Mouse (Mus musculus): ENCODE measurements at regions not wholly inside any gene's neighbourhood (a gene's known extent, or its start where the extent isn't known, plus 50 kb on each side); places are given as distances from the start of the nearest gene placed in this dataset.

DNA sequence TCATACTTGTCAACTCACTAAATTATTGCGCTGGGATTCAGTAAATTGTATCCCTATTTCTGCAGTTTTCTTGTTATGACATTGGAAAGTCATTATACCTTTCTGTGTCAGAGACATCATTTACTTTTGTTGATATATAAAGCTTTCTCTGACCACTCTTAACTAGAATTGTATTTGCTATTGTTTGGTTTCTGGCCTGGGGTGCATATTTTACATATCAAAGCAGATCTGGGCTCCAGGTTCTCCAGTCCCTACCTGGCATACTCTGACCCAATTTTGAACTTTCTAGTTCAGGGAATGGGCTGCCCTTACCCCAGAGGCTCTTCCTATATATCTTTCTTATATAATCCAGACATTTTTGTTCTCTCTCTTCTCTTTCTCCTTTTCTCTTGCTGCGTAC, 195.8 kb upstream of the Tmeff2 start:
- TF ChIP-seq POLR2A (IDR thresholded peaks at IDR 0.05; ENCODE audit: low read depth, low read length) (no peak), CTCF (conservative IDR thresholded peaks at IDR 0.05 in 1 of 2, IDR thresholded peaks at IDR 0.05 in 1 of 2; ENCODE audit: low read depth in 2 of 2, low read length in 2 of 2) (no peak), RCOR1 (conservative IDR thresholded peaks at IDR 0.05; ENCODE audit: low read depth, low read length) (no peak), ZKSCAN1 (IDR thresholded peaks at IDR 0.05; ENCODE audit: borderline replicate concordance, low read depth, low read length) (no peak), SMC3 (IDR thresholded peaks at IDR 0.05; ENCODE audit: low read depth, low read length) (no peak), EP300 (IDR thresholded peaks at IDR 0.05; ENCODE audit: low read length) (no peak), E2F4 (IDR thresholded peaks at IDR 0.05; ENCODE audit: insufficient replicate concordance, low read depth, low read length) (no peak), UBTF (IDR thresholded peaks at IDR 0.05; ENCODE audit: low read depth, low read length) (no peak)

All from CH12.LX (cell line).